Mouse (Mus musculus) natural killer cell, adult 2 months (primary cell): Measurements from ENCODE around the gene Dlx2.

ENCODE experiments used
- DNase-seq, 2 experiments: peaks; one replicate each; pipeline ENCODE4 v3.0.0; 2022; ENCODE audit warnings: low spot score in 2 of 2

The Dlx2 gene

GRCm38 (mm10) chr2:71546640-71547071, at the start of gene Dlx2:
Gene Dlx2 (minus strand): TSS chr2:71546754.
- DNase-seq: no peak

GRCm38 (mm10) chr2:71594466-71594865, 47.9 kb upstream of the Dlx2 start:
- no peak for DNase-seq

GRCm38 (mm10) chr2:71589114-71589513, 42.6 kb upstream of the Dlx2 start:
- DNase-seq: no peak

- no peak for DNase-seq
Measured at GRCm38 (mm10) chr2:71581488-71581887, 34.9 kb upstream of the Dlx2 start.

GRCm38 (mm10) chr2:71580632-71581466, 34.3 kb upstream of the Dlx2 start:
- DNase-seq: peak in 1 of 2 experiments; percentile 16

- no peak for DNase-seq
Measured at GRCm38 (mm10) chr2:71577059-71577458, 30.5 kb upstream of the Dlx2 start.

GRCm38 (mm10) chr2:71573736-71574135, 27.2 kb upstream of the Dlx2 start:
- no peak for DNase-seq

GRCm38 (mm10) chr2:71566466-71566865, 19.9 kb upstream of the Dlx2 start:
- DNase-seq: no peak

GRCm38 (mm10) chr2:71556071-71556470, 9.5 kb upstream of the Dlx2 start:
- no peak for DNase-seq

- no peak for DNase-seq
Measured at GRCm38 (mm10) chr2:71551704-71552103, 5.2 kb upstream of the Dlx2 start.

GRCm38 (mm10) chr2:71550330-71550729, 3.8 kb upstream of the Dlx2 start:
- DNase-seq: no peak

- peak; percentile 54 to 69 for DNase-seq
Measured at GRCm38 (mm10) chr2:71547829-71548228, 1.3 kb upstream of the Dlx2 start.

GRCm38 (mm10) chr2:71545882-71546639, 493 bp downstream of the Dlx2 start:
- peak in 1 of 2 experiments; percentile 23 for DNase-seq

GRCm38 (mm10) chr2:71545401-71545881, 1.1 kb downstream of the Dlx2 start:
- no peak for DNase-seq

GRCm38 (mm10) chr2:71544391-71545285, 1.9 kb downstream of the Dlx2 start:
- peak in 1 of 2 experiments; percentile 21 for DNase-seq

- DNase-seq: no peak
Measured at GRCm38 (mm10) chr2:71543948-71544347, 2.6 kb downstream of the Dlx2 start.

GRCm38 (mm10) chr2:71543531-71543930, 3.0 kb downstream of the Dlx2 start:
- DNase-seq: no peak

GRCm38 (mm10) chr2:71542816-71543301, 3.7 kb downstream of the Dlx2 start:
- no peak for DNase-seq

- DNase-seq: no peak
Measured at GRCm38 (mm10) chr2:71542227-71542815, 4.2 kb downstream of the Dlx2 start.

GRCm38 (mm10) chr2:71541418-71542226, 4.9 kb downstream of the Dlx2 start:
- no peak for DNase-seq
